Mouse (Mus musculus) mouse embryonic stem cell (cell line): ENCODE data around the gene Mageb4.
"Not testable (repeated sequence)": the region's sequence is repeated elsewhere in the genome, so short reads cannot be mapped to it uniquely, and the experiment has no call there.

ENCODE experiments used
- in situ Hi-C, 2 experiments: fragments of 300-500 bp; cut with MboI; formaldehyde crosslinking; loops; 1 replicate in 1 of 2; 3 replicates in 1 of 2; pipeline ENCODE4 v1.14.3; 2019 to 2020; ENCODE audit warnings: low sequenced_read_pairs in 2 of 2, low pct_unique_long_range_greater_than_20kb in 1 of 2, mixed read lengths in 1 of 2; ENCODE audit not compliant: unreplicated experiment in 1 of 2

The Mageb4 gene

DNA sequence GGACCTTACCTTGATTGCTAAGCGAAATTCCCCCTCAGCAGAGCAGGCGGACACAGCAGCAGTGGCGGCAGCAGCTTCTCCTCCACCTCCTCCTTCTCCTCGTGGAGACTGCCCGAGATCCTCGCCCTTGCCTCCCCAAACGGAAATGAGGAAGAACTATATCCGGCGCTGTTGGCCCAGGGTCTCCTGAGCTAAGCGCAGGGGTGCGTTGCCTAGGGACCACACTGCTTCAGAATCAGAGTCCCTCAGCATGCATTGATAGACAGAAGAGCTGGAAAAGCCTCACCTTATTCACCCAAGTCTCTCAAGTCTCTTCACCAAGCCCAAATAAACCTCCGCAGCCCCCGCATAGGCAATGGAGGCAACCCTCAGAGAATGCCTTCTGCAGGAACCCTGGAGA, at the start of gene Mageb4:
TSS of gene Mageb4 (minus strand) at position 101 of the 400 bp plus-strand sequence.
- in situ Hi-C loops, result not testable (repeated sequence)

DNA sequence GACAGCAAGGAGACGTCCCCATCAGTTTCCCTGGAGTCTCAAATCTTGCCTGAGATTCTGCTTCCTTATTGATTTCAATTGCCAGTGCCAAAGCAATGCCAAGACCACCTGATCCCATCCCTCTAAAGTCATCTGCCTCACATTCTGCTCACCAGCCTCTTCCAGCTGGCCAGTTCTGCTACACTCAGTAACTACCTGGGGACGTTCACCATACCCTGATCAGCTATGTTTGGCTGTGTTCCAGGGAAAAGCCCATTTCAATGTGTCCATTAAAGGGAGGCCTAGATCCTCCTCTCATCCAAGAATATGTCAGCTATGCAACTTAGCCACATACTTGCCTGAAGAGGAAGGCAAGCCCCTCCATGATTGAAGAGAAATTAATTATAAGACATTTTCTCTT, 20.3 kb downstream of the Mageb4 start:
- in situ Hi-C loops, result not testable (repeated sequence)

DNA sequence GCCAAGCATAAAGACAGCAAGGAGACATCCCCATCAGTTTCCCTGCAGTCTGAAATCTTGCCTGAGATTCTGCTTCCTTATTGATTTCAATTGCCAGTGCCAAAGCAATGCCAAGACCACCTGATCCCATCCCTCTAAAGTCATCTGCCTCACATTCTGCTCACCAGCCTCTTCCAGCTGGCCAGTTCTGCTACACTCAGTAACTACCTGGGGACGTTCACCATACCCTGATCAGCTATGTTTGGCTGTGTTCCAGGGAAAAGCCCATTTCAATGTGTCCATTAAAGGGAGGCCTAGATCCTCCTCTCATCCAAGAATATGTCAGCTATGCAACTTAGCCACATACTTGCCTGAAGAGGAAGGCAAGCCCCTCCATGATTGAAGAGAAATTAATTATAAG, 58.9 kb downstream of the Mageb4 start:
- in situ Hi-C loops, result not testable (repeated sequence)

DNA sequence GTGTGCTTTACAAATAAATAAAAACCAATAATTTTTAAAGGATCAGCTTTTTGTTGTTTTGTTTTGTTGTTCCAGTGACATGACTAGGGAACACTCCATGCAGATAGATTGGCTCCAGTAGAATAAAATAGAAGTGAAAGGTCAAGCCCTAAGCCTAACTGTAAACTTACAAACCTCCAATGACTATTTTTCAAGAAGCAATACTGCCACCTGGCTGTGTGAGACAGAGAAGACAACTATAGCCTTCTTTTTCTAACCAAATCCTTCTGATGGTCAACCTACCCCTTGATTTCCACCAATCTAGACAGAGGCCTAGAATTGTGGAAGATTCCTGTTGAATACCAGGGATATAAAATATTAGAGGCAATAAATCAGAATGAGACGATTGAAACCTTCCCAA, 67.6 kb downstream of the Mageb4 start:
- in situ Hi-C loops, result no loop called here
